18 mouse cellular contexts compared by ENCODE assay signal in genomic region chr1:57096248-57096600, GRCm38 (mm10).
DNase-seq lines count a peak whose midpoint lies in the region; ATAC-seq and TF ChIP-seq lines count a peak whose summit lies in the region.
"Had no signal": no experiment of that assay in that cellular context is flagged by ENCODE, and none has a peak within 500 bp of the region (broad histone marks: within the 10 kb centered on the region; RNA-seq: fewer than 3 reads in every experiment).

No protein-coding gene starts in this region.

- no peak overlapping the region for H3K4me2 ChIP-seq in intestine, embryonic 14.5 days (ENCODE audit: low read length)
- no peak overlapping the region for H3K4me2 ChIP-seq in intestine, postnatal 0 days (replicated peaks; ENCODE audit: low read depth)
- peak overlapping the region; percentile 14; the same call in 1 of the 2 replicates for H3K4me2 ChIP-seq in embryonic facial prominence, embryonic 14.5 days (ENCODE audit: low read depth, low read length)
- no peak overlapping the region for H3K4me2 ChIP-seq in limb, embryonic 15.5 days
- H3K4me2 ChIP-seq in midbrain, embryonic 11.5 days, result no peak overlapping the region
- H3K4me2 ChIP-seq: forebrain, embryonic 15.5 days; heart, embryonic 11.5 days; midbrain, embryonic 15.5 days had no signal

- no peak for DNase-seq in intestine, embryonic 14.5 days (ENCODE audit: low spot score)
- peak; percentile 52 for DNase-seq in embryonic facial prominence, embryonic 10.5 days (ENCODE audit: low spot score)
- DNase-seq in embryonic facial prominence, embryonic 14.5 days (ENCODE audit: low spot score), result peak; percentile 64
- no peak for DNase-seq in left cerebral cortex, adult 18-20 months (ENCODE audit: low spot score in 2 of 2)
- no peak for DNase-seq in midbrain, embryonic 11.5 days (ENCODE audit: low spot score, missing footprints)
- DNase-seq in right cerebral cortex, postnatal 4 days, result no peak
- DNase-seq: adrenal gland, postnatal 10 days; cerebellum, adult 8-10 months; kidney, adult 11 months; lung, adult 2 months; spleen, adult 18-20 months; thymus, postnatal 25 days had no signal

- H3K27me3 ChIP-seq in intestine, embryonic 14.5 days (replicated peaks; ENCODE audit: control insufficient read depth, insufficient read depth, low read length), result no peaks in the 10 kb centered on the region
- H3K27me3 ChIP-seq in intestine, postnatal 0 days (replicated peaks; ENCODE audit: control insufficient read depth, insufficient read depth, low read length), result no peaks in the 10 kb centered on the region
- 0 out of 2 replicates have a peak, but pooled peaks cover 8% of the 10 kb centered on the region for H3K27me3 ChIP-seq in embryonic facial prominence, embryonic 10.5 days (replicated peaks; ENCODE audit: low read depth, poor library complexity, severe bottlenecking)
- H3K27me3 ChIP-seq in embryonic facial prominence, embryonic 14.5 days (replicated peaks; ENCODE audit: control insufficient read depth, insufficient read depth, low read length), result no peaks in the 10 kb centered on the region
- H3K27me3 ChIP-seq in limb, embryonic 15.5 days, result no peaks in the 10 kb centered on the region
- H3K27me3 ChIP-seq in midbrain, embryonic 11.5 days (ENCODE audit: control insufficient read depth, insufficient read depth, low read length), result no peaks in the 10 kb centered on the region
- H3K27me3 ChIP-seq: forebrain, embryonic 15.5 days; midbrain, embryonic 15.5 days had no signal

- peaks cover 11% of the 10 kb centered on the region; the same call in 1 of the 2 replicates for H3K4me1 ChIP-seq in intestine, embryonic 14.5 days (replicated peaks; ENCODE audit: control insufficient read depth, insufficient read depth, low read length)
- H3K4me1 ChIP-seq in intestine, postnatal 0 days (replicated peaks; ENCODE audit: control insufficient read depth, insufficient read depth, low read length), result no peaks in the 10 kb centered on the region
- H3K4me1 ChIP-seq in embryonic facial prominence, embryonic 10.5 days, result peaks cover 19% of the 10 kb centered on the region
- peaks cover 19% of the 10 kb centered on the region for H3K4me1 ChIP-seq in embryonic facial prominence, embryonic 14.5 days (ENCODE audit: control insufficient read depth, insufficient read depth, low read length)
- peaks cover 18% of the 10 kb centered on the region for H3K4me1 ChIP-seq in limb, embryonic 15.5 days
- H3K4me1 ChIP-seq in midbrain, embryonic 11.5 days (ENCODE audit: control insufficient read depth, insufficient read depth, low read length), result no peaks in the 10 kb centered on the region
- H3K4me1 ChIP-seq: midbrain, embryonic 15.5 days had no signal

- WGBS in intestine, embryonic 14.5 days, result 40% methylated on average over 4 of the region's 4 CpGs
- WGBS in intestine, postnatal 0 days, result 72% methylated on average over 4 of the region's 4 CpGs
- 61% methylated on average over 4 of the region's 4 CpGs for WGBS in embryonic facial prominence, embryonic 10.5 days
- WGBS in embryonic facial prominence, embryonic 14.5 days, result 37% methylated on average over 4 of the region's 4 CpGs
- 44% methylated on average over 4 of the region's 4 CpGs for WGBS in limb, embryonic 15.5 days
- WGBS in midbrain, embryonic 11.5 days, result 82% methylated on average over 4 of the region's 4 CpGs

- ATAC-seq in intestine, embryonic 14.5 days (replicated peaks; ENCODE audit: low FRiP score, low TSS enrichment, low read depth), result no peak
- no peak for ATAC-seq in intestine, postnatal 0 days
- 0 out of 2 replicates have a peak, but pooled peaks have one; percentile 20 for ATAC-seq in embryonic facial prominence, embryonic 14.5 days (ENCODE audit: low read depth)
- ATAC-seq in limb, embryonic 15.5 days (ENCODE audit: insufficient number of reproducible peaks, low FRiP score, low TSS enrichment, low read depth), result no peak
- ATAC-seq in midbrain, embryonic 11.5 days (ENCODE audit: low FRiP score), result no peak
- ATAC-seq: CD4-positive, CD25-positive, alpha-beta regulatory T cell, adult 4 months; forebrain, embryonic 15.5 days; midbrain, embryonic 15.5 days had no signal

- H3K4me3 ChIP-seq in intestine, embryonic 14.5 days (ENCODE audit: low read depth, low read length), result no peak overlapping the region
- H3K4me3 ChIP-seq in intestine, postnatal 0 days (ENCODE audit: low read depth, low read length), result no peak overlapping the region
- no peak overlapping the region for H3K4me3 ChIP-seq in embryonic facial prominence, embryonic 10.5 days
- H3K4me3 ChIP-seq in embryonic facial prominence, embryonic 14.5 days (ENCODE audit: low read depth, low read length), result no peak overlapping the region
- no peak overlapping the region for H3K4me3 ChIP-seq in limb, embryonic 15.5 days
- H3K4me3 ChIP-seq in midbrain, embryonic 11.5 days (ENCODE audit: low read depth, low read length), result no peak overlapping the region
- H3K4me3 ChIP-seq: forebrain, embryonic 15.5 days; midbrain, embryonic 15.5 days had no signal

- H3K36me3 ChIP-seq in intestine, embryonic 14.5 days (ENCODE audit: control insufficient read depth, insufficient read depth, low read length), result no peaks in the 10 kb centered on the region
- H3K36me3 ChIP-seq in intestine, postnatal 0 days (ENCODE audit: control insufficient read depth, insufficient read depth), result no peaks in the 10 kb centered on the region
- no peaks in the 10 kb centered on the region for H3K36me3 ChIP-seq in embryonic facial prominence, embryonic 10.5 days (replicated peaks)
- no peaks in the 10 kb centered on the region for H3K36me3 ChIP-seq in embryonic facial prominence, embryonic 14.5 days (ENCODE audit: control insufficient read depth, insufficient read depth, low read length)
- no peaks in the 10 kb centered on the region for H3K36me3 ChIP-seq in limb, embryonic 15.5 days
- H3K36me3 ChIP-seq in midbrain, embryonic 11.5 days (ENCODE audit: control insufficient read depth, insufficient read depth, low read length), result no peaks in the 10 kb centered on the region
- H3K36me3 ChIP-seq: forebrain, embryonic 15.5 days; midbrain, embryonic 15.5 days had no signal

- H3K9me3 ChIP-seq in intestine, embryonic 14.5 days (ENCODE audit: control insufficient read depth, low read length), result no peaks in the 10 kb centered on the region
- no peaks in the 10 kb centered on the region for H3K9me3 ChIP-seq in intestine, postnatal 0 days (ENCODE audit: control insufficient read depth)
- no peaks in the 10 kb centered on the region for H3K9me3 ChIP-seq in embryonic facial prominence, embryonic 10.5 days
- no peaks in the 10 kb centered on the region for H3K9me3 ChIP-seq in embryonic facial prominence, embryonic 14.5 days (ENCODE audit: control insufficient read depth, low read length)
- no peaks in the 10 kb centered on the region for H3K9me3 ChIP-seq in limb, embryonic 15.5 days
- H3K9me3 ChIP-seq in midbrain, embryonic 11.5 days (ENCODE audit: control insufficient read depth, low read length), result no peaks in the 10 kb centered on the region
- H3K9me3 ChIP-seq: forebrain, embryonic 15.5 days; midbrain, embryonic 15.5 days had no signal

- no peak for TF ChIP-seq CTCF in intestine, postnatal 0 days (IDR thresholded peaks at IDR 0.05; ENCODE audit: low read depth)

- H3K9ac ChIP-seq in intestine, embryonic 14.5 days (ENCODE audit: low read length), result no peak overlapping the region
- no peak overlapping the region for H3K9ac ChIP-seq in intestine, postnatal 0 days (ENCODE audit: low read depth, low read length)
- no peak overlapping the region for H3K9ac ChIP-seq in embryonic facial prominence, embryonic 14.5 days (ENCODE audit: low read depth, low read length)
- no peak overlapping the region for H3K9ac ChIP-seq in limb, embryonic 15.5 days
- H3K9ac ChIP-seq in midbrain, embryonic 11.5 days (ENCODE audit: low read length), result no peak overlapping the region
- H3K9ac ChIP-seq: forebrain, embryonic 15.5 days; midbrain, embryonic 15.5 days had no signal

- peak overlapping the region; percentile 43; the same call in 1 of the 2 replicates for H3K27ac ChIP-seq in intestine, embryonic 14.5 days (ENCODE audit: low read depth)
- H3K27ac ChIP-seq in intestine, postnatal 0 days (ENCODE audit: low read depth, low read length), result no peak overlapping the region
- H3K27ac ChIP-seq in embryonic facial prominence, embryonic 10.5 days (replicated peaks), result peak overlapping the region; percentile 79
- H3K27ac ChIP-seq in embryonic facial prominence, embryonic 14.5 days (replicated peaks; ENCODE audit: low read depth, low read length), result peak overlapping the region; percentile 68; the same call in 1 of the 2 replicates
- peak overlapping the region; percentile 61; the same call in 1 of the 2 replicates for H3K27ac ChIP-seq in limb, embryonic 15.5 days
- H3K27ac ChIP-seq in midbrain, embryonic 11.5 days (ENCODE audit: low read depth, low read length), result no peak overlapping the region
- H3K27ac ChIP-seq: forebrain, embryonic 15.5 days; midbrain, embryonic 15.5 days had no signal

Comparison
In these comparisons a context has a peak if more than half of its experiments do, and no peak if none do; other contexts are left out.
1. H3K27ac ChIP-seq: peak in intestine, embryonic 14.5 days (single experiment), embryonic facial prominence, embryonic 10.5 days (single experiment), embryonic facial prominence, embryonic 14.5 days (single experiment) and limb, embryonic 15.5 days (single experiment); none in intestine, postnatal 0 days (single experiment) and midbrain, embryonic 11.5 days (single experiment).
2. DNase-seq: peak in embryonic facial prominence, embryonic 10.5 days (single experiment) and embryonic facial prominence, embryonic 14.5 days (single experiment); none in intestine, embryonic 14.5 days (single experiment), left cerebral cortex, adult 18-20 months (0 of 2), midbrain, embryonic 11.5 days (single experiment) and right cerebral cortex, postnatal 4 days (single experiment).